Mouse (Mus musculus) G1E (cell line): ENCODE results near the gene Arfgef2.

Source experiments
- CTCF ChIP-seq: IDR thresholded peaks from 2 replicates; pipeline ENCODE4 v1.5.1; 2012; ENCODE audit warnings: low read depth, low read length, inconsistent platforms, mixed read lengths
- GATA1 ChIP-seq: IDR thresholded peaks from 2 replicates; pipeline ENCODE4 v1.6.1; 2012; ENCODE audit warnings: borderline replicate concordance, low read length, inconsistent platforms, mixed read lengths
- GATA2 ChIP-seq: IDR thresholded peaks from 2 replicates; pipeline ENCODE4 v1.6.1; 2012; ENCODE audit warnings: low read depth, low read length, inconsistent platforms, borderline replicate concordance
- POLR2AphosphoS5 ChIP-seq: IDR thresholded peaks from 2 replicates; pipeline ENCODE4 v1.6.1; 2012; ENCODE audit warnings: low read depth, low read length, inconsistent platforms; ENCODE audit not compliant: insufficient replicate concordance
- TAL1 ChIP-seq: conservative IDR thresholded peaks from 2 replicates; pipeline ENCODE4 v1.6.1; 2012; ENCODE audit warnings: low read depth, low read length, inconsistent platforms, mixed read lengths

DNA sequence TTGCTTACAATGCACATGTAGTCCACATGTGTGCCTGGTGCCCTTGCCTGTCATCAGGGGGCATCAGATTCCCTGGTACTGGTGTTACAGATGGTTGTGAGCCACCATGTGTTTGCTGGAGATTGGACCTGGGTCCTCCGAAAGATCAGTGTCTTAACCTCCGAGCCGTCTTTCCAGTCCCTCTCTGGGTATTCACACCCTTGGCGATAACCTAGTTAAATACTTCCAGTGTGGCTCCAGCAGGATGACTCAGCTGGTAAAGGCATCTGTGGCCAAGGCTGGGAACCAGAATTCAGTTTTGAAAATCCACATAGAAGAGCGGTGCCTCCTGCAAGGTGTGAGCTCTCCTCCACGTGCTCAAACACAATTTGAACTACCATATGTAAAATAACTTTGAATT lies 128.6 kb downstream of the Arfgef2 start:
- no peak for TF ChIP-seq TAL1
- TF ChIP-seq CTCF = no peak
- TF ChIP-seq GATA2 = no peak
- no peak for TF ChIP-seq GATA1
- no peak for TF ChIP-seq POLR2AphosphoS5
